Mouse (Mus musculus): Measurements from ENCODE around the gene Coa3. TPM values are rescaled to one million over a fixed set of nuclear protein-coding genes. Genes with fewer than 3 reads are reported as not detected.

Gene Coa3
- total RNA-seq, 2 experiments from 2014 or later: 80.2 to 87.2 TPM

DNA sequence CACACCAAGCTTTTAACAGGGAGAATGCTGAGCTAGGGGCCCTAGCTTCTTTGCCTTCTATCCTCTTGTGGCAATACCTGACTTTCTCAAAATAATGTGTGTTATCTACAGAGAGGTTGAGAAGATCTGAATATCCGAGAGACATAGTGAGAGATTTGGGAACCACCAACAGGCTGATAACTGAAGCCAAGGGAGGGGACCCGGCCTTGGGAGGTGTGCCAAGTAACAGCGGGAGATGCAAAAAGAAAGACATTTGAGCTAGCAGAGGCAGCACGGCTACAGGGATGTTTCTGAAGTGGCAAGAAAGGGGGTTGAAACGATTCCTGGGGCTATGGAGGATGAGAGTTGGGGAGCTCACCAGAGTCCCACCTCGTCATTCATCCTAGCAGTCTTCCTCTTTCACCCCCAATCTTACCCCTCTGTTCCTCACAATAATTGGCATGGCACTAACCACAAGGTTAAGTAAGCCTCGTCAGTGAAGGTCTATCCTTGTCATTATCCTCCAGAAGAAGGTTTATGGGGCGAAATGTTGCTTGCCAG lies 49.5 kb downstream of the Coa3 start:
- peak; percentile 79 for DNase-seq
- intact Hi-C loops (cut with DNase I): loop anchor here (10.0 kb wide), 1 partner anchor 165 kb away; no protein-coding TSS in a partner anchor

Other genes with a start within 250 kb of the Coa3 start
- 1 to 10 TPM; 8.3 to 9.6 TPM for gene Naglu, start 209.1 kb downstream of the Coa3 start, total RNA-seq (2021)
- gene Hsd17b1, start 200.7 kb downstream of the Coa3 start, total RNA-seq (2021): under 1 TPM; 0.52 to 0.76 TPM
- 10 to 100 TPM; 28.3 to 32.0 TPM for gene Coasy, start 196.5 kb downstream of the Coa3 start, total RNA-seq (2021)
- 10 to 100 TPM; 39.0 to 47.3 TPM for gene Mlx, start 191.8 kb downstream of the Coa3 start, total RNA-seq (2021)
- gene Psmc3ip, start 183.7 kb downstream of the Coa3 start, total RNA-seq (2021): 1 to 10 TPM; 7.7 to 9.1 TPM
- 10 to 100 TPM; 48.9 to 49.2 TPM for gene Retreg3, start 159.2 kb downstream of the Coa3 start, total RNA-seq (2021)
- 10 to 100 TPM; 42.9 TPM for gene Tubg1, start 159.2 kb downstream of the Coa3 start, total RNA-seq (2021)
- gene Tubg2, start 123.2 kb downstream of the Coa3 start, total RNA-seq (2021): 10 to 100 TPM; 38.6 to 41.6 TPM
- gene Cntnap1, start 108.6 kb downstream of the Coa3 start, total RNA-seq (2021): 1 to 10 TPM; 4.8 to 7.4 TPM
- gene Plekhh3, start 107.8 kb downstream of the Coa3 start, total RNA-seq (2021): 1 to 10 TPM; 5.6 to 6.1 TPM
- not detected for gene Ccr10, start 103.7 kb downstream of the Coa3 start, total RNA-seq (2021)
- gene Ezh1, start 52.7 kb downstream of the Coa3 start, total RNA-seq (2021): 10 to 100 TPM; 34.3 to 36.6 TPM
- 10 to 100 TPM; 56.2 to 64.0 TPM for gene Ramp2, start 33.1 kb downstream of the Coa3 start, total RNA-seq (2021)
- gene Vps25, start 25.4 kb downstream of the Coa3 start, total RNA-seq (2021): 10 to 100 TPM; 76.2 to 77.1 TPM
- gene Wnk4, start 18.5 kb downstream of the Coa3 start, total RNA-seq (2021): 1 to 10 TPM; 5.4 to 6.2 TPM
- under 1 TPM; 0.30 to 0.68 TPM for gene Cntd1, start 102 bp downstream of the Coa3 start, total RNA-seq (2021)
- 100 to 1,000 TPM; 141 to 144 TPM for gene Becn1, start 23.2 kb upstream of the Coa3 start, total RNA-seq (2021)
- 100 to 1,000 TPM in 1 of 2 experiments, 10 to 100 TPM in 1; 95.9 to 109 TPM for gene Psme3, start 37.1 kb upstream of the Coa3 start, total RNA-seq (2021)
- gene Aoc2, start 45.9 kb upstream of the Coa3 start, total RNA-seq (2021): 1 to 10 TPM; 6.2 to 6.6 TPM
- 1 to 10 TPM; 1.4 to 1.8 TPM for gene Aoc3, start 51.5 kb upstream of the Coa3 start, total RNA-seq (2021)
- gene G6pc, start 88.4 kb upstream of the Coa3 start, total RNA-seq (2021): not detected
- gene Aarsd1, start 138.5 kb upstream of the Coa3 start, total RNA-seq (2021): 10 to 100 TPM; 50.3 to 52.5 TPM
- gene Gm27029, start 145.7 kb upstream of the Coa3 start, total RNA-seq (2021): 1 to 10 TPM; 4.5 to 6.5 TPM
- gene Rundc1, start 146.0 kb upstream of the Coa3 start, total RNA-seq (2021): 10 to 100 TPM; 22.9 to 23.5 TPM
- gene Ptges3l, start 146.2 kb upstream of the Coa3 start, total RNA-seq (2021): 1 to 10 TPM; 1.2 to 2.4 TPM
- gene Rpl27, start 163.2 kb upstream of the Coa3 start, total RNA-seq (2021): 10 to 100 TPM; 68.9 to 71.3 TPM
- gene Ifi35, start 169.3 kb upstream of the Coa3 start, total RNA-seq (2021): 1 to 10 TPM in 1 of 2 experiments, under 1 TPM in 1; 0.84 to 1.4 TPM
- 10 to 100 TPM; 70.3 to 72.3 TPM for gene Rnd2, start 185.9 kb upstream of the Coa3 start, total RNA-seq (2021)
- 100 to 1,000 TPM; 107 to 112 TPM for gene Vat1, start 187.1 kb upstream of the Coa3 start, total RNA-seq (2021)